Mouse (Mus musculus) c-Kit-positive CD71-positive TER-119-positive erythroid progenitor cells, embryonic 14.5 days (primary cell): ENCODE data around the gene Sycp2l.
A peak's percentile ranks its signal among the peaks of the same experiment; 100 is the strongest.

Source experiments
- DNase-seq: peaks from one replicate; pipeline ENCODE4 v3.0.0-alpha.2; 2013; ENCODE audit warnings: low spot score

Sycp2l gene

DNA sequence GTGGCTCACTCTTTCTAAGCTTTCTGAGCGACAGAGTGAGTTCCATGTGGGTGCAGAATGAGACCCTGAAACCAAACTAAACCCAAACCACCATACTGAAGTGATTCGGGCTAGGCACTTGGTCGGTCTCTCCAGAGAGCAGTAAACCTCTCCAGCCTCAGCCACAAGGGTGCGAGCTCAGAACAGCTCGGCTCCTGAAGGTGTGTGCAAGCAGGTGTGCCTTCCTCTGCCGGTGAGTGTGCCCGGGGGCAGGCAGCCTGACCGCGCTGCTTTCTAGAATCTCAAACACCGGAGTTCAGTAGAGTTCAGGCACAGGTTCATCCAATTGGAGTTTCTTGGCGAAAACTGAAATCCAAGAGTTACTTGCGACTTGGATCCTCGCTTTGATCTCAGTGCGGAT is at the start of gene Sycp2l:
Sycp2l (plus strand) TSS at position 368 of the 400 bp plus-strand sequence.
- no peak for DNase-seq

DNA sequence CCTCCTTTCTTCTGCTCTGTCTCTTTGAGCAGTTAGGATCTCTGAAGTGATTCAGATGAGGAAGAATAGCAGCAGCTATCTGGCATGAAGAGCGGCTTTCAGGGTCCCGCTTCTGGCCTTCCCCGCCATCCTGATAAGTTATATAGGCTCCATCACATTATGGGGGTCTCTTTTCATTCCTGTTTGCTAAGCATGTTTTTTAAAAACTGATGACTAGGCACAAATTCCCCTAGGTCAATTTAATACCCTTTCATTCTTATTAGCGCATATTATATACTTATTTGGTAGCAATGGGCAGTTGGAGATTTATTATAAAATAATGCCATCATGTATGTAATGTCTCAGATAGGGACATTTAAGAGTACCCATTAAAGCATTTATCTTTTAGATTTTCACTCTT is 46.5 kb upstream of the Sycp2l start:
- DNase-seq, result no peak

DNA sequence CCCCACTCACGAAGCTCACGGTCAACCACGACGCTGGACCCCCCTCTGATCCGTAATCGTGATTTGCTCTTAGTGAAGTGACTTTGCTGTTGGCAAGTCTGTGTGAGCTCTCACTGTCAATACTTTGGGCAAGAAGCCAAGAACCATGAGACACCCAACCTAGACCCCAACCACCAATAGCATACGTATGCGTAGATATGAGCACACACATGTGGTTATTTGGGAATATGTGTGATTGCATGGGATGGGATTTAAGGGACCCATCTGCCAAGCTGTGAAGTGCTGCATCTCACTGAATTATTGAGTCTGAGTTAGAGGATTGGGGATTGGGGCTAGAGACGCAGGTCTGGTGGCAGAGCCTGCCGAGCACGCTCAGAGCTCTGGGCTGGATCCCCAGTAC is 42.5 kb upstream of the Sycp2l start:
- DNase-seq, result no peak

DNA sequence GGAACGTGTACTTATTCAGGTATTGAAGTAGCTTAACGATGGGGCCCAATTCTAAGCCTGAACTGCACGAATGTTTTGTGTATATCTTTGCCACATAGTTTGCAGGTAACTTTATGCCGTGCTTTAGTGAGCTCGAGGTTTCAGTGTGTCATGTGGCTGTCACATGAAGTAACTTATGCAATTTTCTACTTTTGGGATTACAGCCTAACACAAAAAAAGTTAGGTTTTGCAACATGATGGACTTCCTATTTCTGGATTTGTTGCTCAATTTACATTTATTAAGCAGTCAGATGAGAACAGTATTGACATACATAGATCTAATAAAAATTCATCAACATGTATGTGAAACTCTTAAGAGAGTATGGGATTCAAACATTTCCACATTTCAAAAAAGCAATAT is 40.3 kb upstream of the Sycp2l start:
- no peak for DNase-seq

DNA sequence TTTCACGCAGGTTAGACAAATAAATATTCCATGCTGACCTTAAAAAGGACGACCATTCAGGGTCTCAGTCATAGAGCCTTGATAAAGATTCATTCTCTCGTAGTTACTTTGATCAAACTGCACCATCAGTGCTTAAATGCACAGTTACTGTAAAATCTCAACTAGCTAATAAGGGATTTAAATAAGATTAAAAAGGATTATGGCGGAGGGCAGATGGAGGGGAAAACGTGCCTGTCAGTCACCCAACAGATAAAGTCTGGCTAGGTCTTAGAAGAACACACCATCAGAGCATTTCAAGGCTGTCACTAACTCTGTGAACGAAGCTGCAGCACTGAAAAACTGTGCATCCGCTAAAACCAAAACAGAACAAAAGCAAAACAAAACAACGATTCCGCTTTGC is 36.2 kb upstream of the Sycp2l start:
- no peak for DNase-seq

DNA sequence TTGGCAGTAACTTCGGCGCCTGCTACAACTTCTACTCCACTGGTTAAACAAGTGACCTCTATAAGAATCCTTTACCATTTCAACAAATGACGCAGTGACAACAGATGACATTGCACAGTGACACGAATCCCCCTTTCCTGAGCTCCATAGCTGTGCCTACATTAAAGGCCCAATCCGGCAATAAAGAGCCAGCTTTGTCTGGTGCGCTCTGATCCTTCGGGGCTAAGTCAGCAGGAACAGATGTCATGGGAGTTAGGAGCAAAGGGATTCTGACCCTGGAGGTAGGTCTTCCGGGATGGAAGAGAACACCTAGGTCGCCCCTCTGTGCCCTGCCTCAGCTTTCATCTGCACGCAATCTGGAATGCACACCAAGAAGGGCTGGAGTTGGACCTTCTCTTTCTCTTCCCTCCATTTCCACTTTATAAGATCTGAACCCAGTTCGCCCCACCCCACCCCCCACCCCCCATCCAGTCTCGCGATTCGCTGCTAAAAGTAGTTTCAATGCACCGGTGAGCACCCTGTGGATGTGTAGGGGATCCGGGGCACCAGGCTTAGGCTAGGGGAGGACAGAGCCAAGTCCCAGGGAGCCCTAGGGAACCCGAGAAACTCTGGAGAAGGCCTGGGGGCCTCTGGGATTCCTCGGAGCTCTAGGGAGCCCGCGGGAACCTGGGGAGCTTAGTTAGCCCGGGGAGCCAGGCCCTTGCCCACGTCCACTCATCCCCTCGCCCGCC is 35.3 kb upstream of the Sycp2l start:
- no peak for DNase-seq

DNA sequence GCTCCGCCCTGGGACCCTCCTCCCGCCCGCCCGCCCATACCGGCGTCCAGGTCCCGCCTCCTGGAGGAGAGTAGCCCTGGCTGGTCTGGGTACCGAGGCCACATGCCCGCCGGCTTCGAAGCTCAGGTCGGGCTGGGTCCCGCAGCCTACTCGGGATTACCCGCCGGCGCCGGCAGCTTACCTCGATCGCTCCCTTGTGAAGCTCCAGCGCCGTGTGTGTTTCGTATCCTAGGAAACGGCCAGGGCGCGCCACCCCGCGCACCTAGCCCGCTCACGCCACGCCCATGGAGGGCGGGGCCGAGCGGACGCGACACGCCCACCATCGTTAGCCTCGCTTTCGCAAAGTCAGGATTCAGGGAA is 34.7 kb upstream of the Sycp2l start, which contains the start of gene Mak:
Mak (minus strand) TSS at position 286 of the 360 bp plus-strand sequence.
- DNase-seq, result peak; percentile 77

DNA sequence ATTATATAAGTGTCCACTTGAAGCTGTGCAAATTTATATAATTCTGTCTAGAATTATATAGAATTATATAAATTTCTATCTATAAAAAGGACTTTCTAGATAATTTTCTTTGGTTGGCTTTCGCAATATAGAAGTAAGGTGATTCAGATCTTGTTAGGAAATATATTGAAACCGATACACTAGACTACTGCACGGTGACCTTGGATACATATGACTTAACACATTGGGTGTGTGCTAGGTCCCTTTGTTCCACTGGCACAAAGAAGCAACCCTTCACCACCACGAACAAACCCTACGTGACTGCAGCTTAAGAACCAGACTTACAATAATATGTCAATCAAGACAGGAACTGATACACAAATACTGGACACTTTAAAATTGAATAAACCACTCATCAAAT is 34.2 kb upstream of the Sycp2l start:
- DNase-seq, result no peak

DNA sequence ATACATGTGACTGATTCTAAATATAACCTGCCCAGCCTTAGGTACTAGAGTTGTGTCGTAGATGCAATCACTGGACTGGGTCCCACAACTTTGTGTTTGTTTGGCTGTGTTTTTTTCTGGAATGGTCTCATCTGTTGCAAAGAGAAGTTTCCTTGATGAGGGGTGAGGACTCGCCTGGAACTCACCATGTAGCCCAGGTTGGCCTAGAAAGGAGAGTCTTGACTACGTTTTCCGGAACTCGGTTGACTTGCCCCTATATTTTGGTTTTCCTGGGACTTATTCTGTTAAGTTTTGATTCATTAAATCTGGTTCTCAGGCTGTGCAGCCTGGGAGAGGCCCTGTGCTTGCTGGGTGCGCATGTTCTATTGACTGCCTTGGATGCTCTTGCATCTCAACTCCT is 33.4 kb upstream of the Sycp2l start:
- no peak for DNase-seq

DNA sequence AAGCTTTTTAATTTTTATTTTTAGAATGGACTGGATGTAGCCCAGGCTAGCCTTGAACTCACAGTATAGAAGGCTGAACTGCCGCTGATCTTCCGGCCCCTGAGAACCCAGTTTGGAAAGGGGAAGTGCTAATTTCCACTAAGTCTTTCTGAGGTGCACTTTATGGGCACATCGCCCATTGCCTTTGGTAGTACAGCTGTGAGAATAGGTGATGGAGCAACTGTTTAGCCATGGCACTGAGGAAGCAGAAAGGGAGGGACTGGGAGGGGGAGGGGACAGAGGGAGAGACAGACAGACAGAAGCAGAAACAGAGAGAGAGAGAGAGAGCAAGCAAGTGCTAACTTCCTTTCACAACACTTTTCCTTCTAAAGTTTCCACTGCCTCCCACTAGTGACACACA is 29.6 kb upstream of the Sycp2l start:
- DNase-seq, result no peak

DNA sequence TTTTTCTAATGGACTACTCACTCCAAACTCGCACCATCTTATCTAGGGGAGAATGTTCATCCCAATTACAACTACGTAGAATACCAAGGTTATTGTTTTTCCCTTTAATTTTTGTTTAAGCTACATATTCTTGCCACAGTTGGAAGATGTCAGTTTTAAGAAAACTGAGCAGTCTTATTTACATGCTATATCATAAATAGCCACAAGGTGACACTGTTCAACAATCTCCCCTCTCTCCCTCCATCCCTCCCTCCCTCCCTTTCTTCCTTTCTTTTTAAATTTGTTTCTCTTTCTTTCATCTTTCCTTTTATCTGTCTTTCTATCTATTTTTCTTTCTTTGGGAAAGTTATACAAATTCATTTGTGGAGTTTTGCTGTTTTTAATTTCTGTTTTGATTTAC is 29.0 kb upstream of the Sycp2l start:
- DNase-seq, result no peak

DNA sequence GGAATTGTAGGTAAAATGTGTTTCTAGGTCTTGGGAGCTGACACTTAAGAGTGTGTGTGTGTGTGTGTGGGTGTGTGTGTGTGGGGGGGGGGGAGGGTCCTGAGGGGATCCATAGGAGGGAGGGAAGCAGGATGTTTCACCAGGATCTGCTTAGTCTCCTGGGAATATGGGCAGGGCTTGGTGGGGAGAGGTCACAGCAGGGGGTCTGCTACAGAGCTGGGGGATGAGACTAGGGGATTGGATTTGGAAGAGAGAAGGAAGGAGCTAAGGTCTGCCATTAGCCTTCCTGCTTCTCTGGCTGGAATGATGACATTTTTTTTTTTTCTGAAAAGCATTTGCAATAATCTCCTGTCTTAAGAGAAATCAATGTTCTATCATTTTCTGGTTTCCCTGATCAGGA is 25.4 kb upstream of the Sycp2l start:
- DNase-seq, result no peak

DNA sequence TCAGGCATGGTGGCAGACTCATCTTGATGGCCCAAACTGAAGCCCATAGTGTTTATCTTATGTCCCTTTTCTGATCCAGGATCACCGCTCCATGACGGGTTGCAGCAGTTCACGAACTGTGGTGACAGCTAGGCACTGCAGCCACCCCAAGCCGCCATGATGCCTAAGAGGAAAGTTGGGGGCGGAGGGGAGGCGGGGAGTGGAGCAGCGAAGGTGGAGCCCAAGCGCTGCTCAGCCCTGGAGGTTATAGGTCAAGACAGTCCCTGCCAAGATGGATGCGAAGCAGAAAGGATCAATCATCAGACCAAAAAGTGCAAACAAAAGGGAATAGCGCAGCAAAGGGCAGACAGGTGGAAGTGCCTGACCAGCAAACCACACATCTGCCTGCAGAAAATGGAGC is 22.8 kb upstream of the Sycp2l start:
- DNase-seq, result no peak

DNA sequence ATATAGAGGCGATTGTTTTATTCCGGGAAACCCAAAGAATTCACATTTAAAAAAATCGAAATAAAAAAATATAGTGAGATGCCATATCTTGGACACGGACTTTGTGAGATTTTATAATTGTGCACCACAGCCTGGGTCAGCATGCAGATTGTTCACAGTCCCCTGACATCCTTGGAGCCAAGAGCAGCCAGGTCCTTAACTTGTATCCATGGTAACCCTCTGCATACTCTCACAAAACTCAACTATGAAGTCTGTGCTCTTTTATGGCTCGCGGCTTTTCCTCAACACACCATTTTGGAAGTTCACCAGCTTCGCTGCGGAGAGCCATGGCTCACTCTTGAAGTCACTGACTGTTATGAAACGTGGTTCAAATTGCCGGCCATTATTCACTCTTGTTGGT is 19.9 kb upstream of the Sycp2l start:
- no peak for DNase-seq

DNA sequence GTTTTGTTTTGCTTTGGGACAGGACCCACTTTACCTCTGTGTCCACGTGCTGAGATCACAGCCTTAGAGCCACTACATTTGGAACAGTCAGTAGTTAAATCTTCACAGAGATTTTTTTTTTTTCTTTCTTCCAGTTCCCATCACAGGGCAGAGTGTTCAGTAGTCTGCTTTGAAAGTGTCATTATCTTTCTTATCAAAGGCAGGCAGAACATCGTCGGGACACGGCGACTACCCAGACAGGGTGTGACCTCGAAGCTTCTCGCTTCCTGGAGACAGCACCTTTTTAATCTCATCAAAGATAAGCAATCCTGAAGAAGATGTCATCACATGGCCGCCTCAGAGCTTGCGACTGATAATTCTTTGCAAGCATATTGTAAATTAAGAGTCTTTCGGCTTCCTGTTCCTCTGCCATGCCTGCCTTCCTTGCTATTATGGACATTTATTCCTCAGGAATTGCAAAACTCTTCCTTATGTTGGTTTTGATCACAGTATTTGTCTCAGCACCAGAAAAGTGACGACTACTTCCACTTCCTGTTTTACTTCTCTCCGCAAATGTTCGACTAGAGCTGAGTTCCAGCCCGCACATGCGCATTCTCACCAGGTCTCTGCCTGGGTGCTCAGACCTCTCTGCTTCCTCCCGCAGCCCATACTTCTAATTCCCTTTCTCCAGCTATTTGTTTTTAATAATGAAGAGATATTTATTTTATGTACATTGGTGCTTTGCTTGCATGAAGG is 16.6 kb upstream of the Sycp2l start:
- DNase-seq, result no peak

DNA sequence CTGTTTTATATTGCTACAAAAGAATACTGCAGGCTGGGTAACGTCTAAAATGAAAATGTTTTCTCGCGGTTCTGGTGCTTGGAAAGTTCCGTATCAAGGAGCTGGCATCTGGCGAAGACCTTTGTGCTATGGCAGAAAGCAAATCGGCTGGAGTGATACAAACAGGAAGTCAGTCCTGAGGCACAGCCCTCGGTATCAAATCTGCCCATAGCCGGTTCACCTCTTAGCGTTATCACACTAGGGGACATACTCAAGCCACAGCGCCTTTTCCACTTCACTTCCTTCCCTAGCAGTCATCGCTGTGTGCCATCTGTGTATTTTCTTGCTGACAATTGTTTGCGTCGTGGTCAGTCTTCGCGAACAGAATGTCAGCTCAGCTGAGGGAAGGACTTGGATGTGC is 15.8 kb upstream of the Sycp2l start:
- DNase-seq, result no peak

DNA sequence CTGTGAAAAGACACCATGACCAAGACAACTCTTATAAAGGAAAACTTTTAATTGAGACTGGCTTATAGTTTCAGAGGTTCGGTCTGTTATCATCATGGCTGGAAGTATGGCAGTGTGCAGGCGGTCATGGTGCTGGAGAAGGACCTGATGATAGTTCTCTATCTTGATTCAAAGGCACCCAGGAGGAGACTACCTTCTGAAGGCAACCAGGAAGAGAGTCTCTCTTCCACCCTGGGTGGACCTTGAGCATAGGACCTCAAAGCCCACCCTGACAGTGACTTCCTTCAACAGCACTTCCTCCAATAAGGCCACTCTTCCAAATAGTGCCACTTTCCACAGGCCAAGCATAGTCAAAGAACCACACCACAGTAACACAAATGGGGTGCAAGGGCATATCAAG is 14.1 kb upstream of the Sycp2l start:
- DNase-seq, result no peak

DNA sequence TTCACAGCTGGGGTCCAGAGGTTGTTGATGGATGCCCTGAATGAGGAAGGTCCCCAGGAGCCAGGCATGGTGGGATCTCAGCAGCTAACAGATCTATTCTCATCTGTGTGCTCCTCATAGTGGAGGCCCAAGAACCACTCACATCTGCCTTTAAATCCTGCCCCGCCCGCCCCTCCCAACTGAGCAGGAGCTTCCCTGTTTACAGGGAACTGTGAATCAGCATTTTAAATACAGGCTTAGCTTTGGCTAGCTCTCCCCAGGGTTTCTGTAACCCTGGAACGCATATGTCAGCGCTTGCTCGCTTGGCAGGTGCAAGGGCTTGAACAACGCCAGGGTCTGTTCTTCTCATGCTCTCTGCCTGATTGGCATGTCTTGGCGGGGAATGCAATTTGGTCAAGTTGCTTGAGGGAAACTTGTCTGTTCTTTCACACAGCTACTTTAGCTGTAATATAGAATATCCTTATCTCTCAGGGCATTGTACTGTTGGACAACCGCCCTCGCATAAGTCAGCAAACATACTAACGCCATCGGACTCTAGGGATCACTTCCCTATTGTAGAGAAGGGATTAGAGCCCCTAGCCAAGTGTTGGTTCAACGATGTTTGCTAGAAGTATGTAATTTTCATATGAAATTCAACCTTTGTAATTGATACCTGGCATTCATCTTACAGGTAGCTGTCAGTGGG is 10.1 kb upstream of the Sycp2l start:
- no peak for DNase-seq

DNA sequence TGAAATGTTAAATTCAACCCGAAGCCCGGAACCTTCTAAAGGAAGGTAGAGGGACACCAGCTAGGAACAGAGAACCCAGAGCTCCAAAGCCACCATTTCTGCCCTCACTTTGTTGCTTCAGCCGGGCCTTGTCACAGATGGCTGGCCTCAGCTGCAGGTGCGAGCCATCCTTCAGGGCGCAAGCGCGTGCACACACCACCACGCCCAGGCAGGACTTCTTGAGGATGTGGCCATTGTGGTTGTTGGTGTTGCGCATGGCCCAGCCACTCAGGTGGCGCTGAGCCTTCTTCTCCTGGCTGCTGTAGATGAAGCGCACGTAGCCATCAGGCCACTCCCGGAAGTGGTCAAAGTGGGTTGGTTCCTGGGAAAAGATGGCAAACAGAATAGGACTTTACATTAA is 8.6 kb upstream of the Sycp2l start:
- no peak for DNase-seq

DNA sequence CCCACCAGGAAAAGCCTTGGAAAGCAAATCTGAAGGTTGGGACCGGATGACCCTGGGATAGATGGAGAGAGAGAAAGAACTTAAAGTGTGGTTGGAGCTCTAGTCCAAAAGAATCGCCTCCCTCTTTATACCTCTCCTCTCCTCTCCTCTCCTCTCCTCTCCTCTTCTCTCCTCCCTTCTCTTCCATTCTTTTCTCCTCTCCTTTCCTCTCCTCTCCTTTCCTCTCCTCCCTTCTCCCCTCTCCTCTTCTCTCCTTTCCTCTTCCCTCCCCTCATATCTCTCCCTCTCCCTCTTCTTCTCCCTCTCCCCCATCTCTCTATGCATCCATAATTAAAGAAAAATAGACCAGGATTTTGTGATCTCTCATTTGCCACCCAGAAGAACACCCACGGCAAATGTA is 3.2 kb upstream of the Sycp2l start, which contains the start of gene Gcm2:
Gcm2 (minus strand) TSS at position 101 of the 400 bp plus-strand sequence.
- no peak for DNase-seq

DNA sequence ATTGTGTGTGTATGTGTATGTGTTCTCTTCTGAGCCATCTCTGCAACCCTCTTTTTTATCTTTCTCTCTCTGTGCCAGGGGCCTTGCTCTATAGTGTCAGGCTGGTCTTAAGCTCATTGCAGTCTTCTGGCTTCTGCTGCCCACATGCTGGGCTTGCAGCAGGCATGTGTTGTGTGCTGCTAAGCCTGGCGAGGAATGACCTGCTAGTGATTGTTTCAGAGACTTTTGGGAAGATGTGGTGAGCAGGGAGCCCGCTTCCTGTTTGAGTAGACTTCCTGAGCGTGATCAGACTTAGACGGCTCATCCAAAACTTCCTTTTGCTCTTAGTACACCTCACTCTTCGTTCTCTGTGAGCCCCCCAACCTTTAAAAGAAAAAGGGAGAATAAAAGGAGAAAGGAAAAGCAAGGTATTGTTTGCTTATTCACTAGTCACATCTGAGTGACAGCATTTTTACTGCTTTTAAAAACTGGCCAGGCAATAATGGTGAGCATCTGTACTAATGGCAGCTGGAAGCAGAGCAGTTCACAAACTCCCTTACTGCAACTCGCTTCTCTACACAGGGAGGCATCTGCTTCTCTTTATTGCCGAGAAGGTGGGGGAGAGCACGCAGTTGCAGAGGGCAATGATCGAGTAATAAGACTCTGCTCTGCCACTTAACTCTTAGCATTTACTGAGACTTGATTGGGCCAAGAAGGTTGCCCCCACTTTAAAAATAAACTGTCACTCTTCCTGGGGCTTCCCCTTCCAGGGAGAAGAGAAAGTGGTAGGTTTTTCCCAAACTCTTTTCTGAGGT is 5.2 kb downstream of the Sycp2l start:
- no peak for DNase-seq

DNA sequence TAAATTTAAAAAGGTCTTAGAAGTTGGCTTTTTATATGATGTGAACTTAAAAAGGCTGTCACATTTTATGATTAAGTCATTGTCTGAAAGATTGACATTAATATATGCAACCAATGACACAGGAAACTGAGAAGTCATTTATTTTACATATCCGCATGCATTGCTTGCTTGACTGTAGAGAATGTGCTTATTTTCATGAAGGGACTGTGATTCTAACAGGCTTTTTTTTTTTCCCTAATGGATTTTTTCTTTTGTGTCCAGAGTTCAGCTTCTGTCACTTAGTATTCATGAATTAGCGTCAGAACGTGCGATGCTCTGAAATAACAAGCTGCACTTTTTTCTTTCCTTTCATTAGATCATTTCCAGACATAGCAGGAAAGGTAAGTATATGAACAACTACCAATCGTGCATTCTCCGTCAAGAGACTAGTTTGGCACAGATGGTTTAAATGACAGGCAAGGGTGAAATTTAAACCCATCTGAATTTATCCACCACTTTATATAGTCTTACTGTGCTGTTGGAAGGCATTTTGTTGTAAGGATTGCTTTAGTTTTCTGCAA is 9.6 kb downstream of the Sycp2l start:
- DNase-seq, result no peak
